Mouse (Mus musculus) spleen, adult 2 months (tissue): ENCODE measurements around the gene Sycp2l. TPM values are rescaled to one million over a fixed set of nuclear protein-coding genes. Genes with fewer than 3 reads are reported as not detected.
A peak's percentile ranks its signal among the peaks of the same experiment; 100 is the strongest.

Experiments
- DNase-seq, 2 experiments: peaks; one replicate each; pipeline versions ENCODE4 v3.0.0 to v3.0.0-alpha.2; 2012 to 2021; ENCODE audit warnings: low spot score in 2 of 2, low read depth in 1 of 2
- H3K27ac ChIP-seq: fragments of 200-500 bp; 2 replicates; pipeline ENCODE4 v1.5.1; 2012; ENCODE audit warnings: low read length, inconsistent platforms; ENCODE audit not compliant: insufficient read depth
- H3K27me3 ChIP-seq: fragments of 200-500 bp; 2 replicates; pipeline ENCODE4 v1.6.1; 2012; ENCODE audit warnings: mild to moderate bottlenecking, moderate library complexity, low read length, inconsistent platforms; ENCODE audit not compliant: control insufficient read depth, insufficient read depth
- H3K36me3 ChIP-seq: fragments of 200-500 bp; 2 replicates; pipeline ENCODE4 v1.6.1; 2012; ENCODE audit warnings: mild to moderate bottlenecking, low read length, inconsistent platforms; ENCODE audit not compliant: control insufficient read depth, insufficient read depth
- H3K4me1 ChIP-seq: fragments of 200-500 bp; 2 replicates; pipeline ENCODE4 v1.6.1; 2011; ENCODE audit warnings: inconsistent platforms; ENCODE audit not compliant: control insufficient read depth, insufficient read depth, insufficient read length
- H3K4me3 ChIP-seq: fragments of 200-500 bp; 2 replicates; pipeline ENCODE4 v1.5.1; 2011; ENCODE audit warnings: mild to moderate bottlenecking, inconsistent platforms; ENCODE audit not compliant: insufficient read depth, insufficient read length; ENCODE audit errors: extremely low read depth
- CTCF ChIP-seq: fragments of 200-500 bp; IDR thresholded peaks from 2 replicates; pipeline ENCODE4 v1.5.1; 2011; ENCODE audit warnings: mild to moderate bottlenecking, inconsistent platforms; ENCODE audit not compliant: insufficient read depth, insufficient read length, insufficient replicate concordance; ENCODE audit errors: extremely low read depth
- POLR2A ChIP-seq: fragments of 200-500 bp; IDR thresholded peaks from 2 replicates; pipeline ENCODE4 v1.6.1; 2011; ENCODE audit warnings: low read depth, low read length, inconsistent platforms
- WGBS: fragments of 180-500 bp; shearing (Covaris S2); methylation state at CpG from one replicate; pipeline ENCODE4 v1.1.7; 2018; 5-methylcytosine and 5-hydroxymethylcytosine counted together
- polyA plus RNA-seq: library from polyadenylated mRNA; depleted of rRNA; stranded (reverse); fragments of >200 nt; gene quantifications from 2 replicates; pipeline ENCODE4 v1.2.3, GENCODE M21; 2012; rRNA removed

The Sycp2l gene
- not detected in 2 replicates for polyA plus RNA-seq

DNA sequence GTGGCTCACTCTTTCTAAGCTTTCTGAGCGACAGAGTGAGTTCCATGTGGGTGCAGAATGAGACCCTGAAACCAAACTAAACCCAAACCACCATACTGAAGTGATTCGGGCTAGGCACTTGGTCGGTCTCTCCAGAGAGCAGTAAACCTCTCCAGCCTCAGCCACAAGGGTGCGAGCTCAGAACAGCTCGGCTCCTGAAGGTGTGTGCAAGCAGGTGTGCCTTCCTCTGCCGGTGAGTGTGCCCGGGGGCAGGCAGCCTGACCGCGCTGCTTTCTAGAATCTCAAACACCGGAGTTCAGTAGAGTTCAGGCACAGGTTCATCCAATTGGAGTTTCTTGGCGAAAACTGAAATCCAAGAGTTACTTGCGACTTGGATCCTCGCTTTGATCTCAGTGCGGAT is at the start of gene Sycp2l:
TSS of gene Sycp2l (plus strand) at position 368 of the 400 bp plus-strand sequence.
- no peak within 1 kb of the TSS for H3K4me3 ChIP-seq
- no peak for TF ChIP-seq POLR2A
- no peak for TF ChIP-seq CTCF
- WGBS = 42% methylated on average over 14 of the region's 14 CpGs

DNA sequence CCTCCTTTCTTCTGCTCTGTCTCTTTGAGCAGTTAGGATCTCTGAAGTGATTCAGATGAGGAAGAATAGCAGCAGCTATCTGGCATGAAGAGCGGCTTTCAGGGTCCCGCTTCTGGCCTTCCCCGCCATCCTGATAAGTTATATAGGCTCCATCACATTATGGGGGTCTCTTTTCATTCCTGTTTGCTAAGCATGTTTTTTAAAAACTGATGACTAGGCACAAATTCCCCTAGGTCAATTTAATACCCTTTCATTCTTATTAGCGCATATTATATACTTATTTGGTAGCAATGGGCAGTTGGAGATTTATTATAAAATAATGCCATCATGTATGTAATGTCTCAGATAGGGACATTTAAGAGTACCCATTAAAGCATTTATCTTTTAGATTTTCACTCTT is 46.5 kb upstream of the Sycp2l start:
- H3K27ac ChIP-seq = no peak overlapping the region
- no peak for DNase-seq
- no peak for TF ChIP-seq CTCF
- no peak for TF ChIP-seq POLR2A
- no peak overlapping the region for H3K4me3 ChIP-seq
- H3K4me1 ChIP-seq = no peaks in the 10 kb centered on the region
- H3K27me3 ChIP-seq = no peaks in the 10 kb centered on the region
- H3K36me3 ChIP-seq = no peaks in the 10 kb centered on the region
- WGBS = 98% methylated on average over 4 of the region's 4 CpGs

More for the DNA sequence above, at the start of gene Sycp2l:
- Histone ChIP-seq H3K36me3 (no peaks in the 10 kb centered on the region), H3K27ac (no peak within 1 kb of the TSS), H3K4me1 (no peaks in the 10 kb centered on the region), H3K27me3 (peaks cover 5% of the 10 kb centered on the region; the same call in 1 of the 2 replicates)
- DNase-seq = no peak

DNA sequence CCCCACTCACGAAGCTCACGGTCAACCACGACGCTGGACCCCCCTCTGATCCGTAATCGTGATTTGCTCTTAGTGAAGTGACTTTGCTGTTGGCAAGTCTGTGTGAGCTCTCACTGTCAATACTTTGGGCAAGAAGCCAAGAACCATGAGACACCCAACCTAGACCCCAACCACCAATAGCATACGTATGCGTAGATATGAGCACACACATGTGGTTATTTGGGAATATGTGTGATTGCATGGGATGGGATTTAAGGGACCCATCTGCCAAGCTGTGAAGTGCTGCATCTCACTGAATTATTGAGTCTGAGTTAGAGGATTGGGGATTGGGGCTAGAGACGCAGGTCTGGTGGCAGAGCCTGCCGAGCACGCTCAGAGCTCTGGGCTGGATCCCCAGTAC is 42.5 kb upstream of the Sycp2l start:
- Histone ChIP-seq H3K27me3 (no peaks in the 10 kb centered on the region), H3K27ac (no peak overlapping the region), H3K4me1 (no peaks in the 10 kb centered on the region), H3K36me3 (no peaks in the 10 kb centered on the region), H3K4me3 (no peak overlapping the region)
- DNase-seq = no peak
- WGBS = 88% methylated on average over 11 of the region's 11 CpGs
- no peak for TF ChIP-seq CTCF
- no peak for TF ChIP-seq POLR2A

DNA sequence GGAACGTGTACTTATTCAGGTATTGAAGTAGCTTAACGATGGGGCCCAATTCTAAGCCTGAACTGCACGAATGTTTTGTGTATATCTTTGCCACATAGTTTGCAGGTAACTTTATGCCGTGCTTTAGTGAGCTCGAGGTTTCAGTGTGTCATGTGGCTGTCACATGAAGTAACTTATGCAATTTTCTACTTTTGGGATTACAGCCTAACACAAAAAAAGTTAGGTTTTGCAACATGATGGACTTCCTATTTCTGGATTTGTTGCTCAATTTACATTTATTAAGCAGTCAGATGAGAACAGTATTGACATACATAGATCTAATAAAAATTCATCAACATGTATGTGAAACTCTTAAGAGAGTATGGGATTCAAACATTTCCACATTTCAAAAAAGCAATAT is 40.3 kb upstream of the Sycp2l start:
- Histone ChIP-seq H3K4me1 (no peaks in the 10 kb centered on the region), H3K36me3 (no peaks in the 10 kb centered on the region), H3K27ac (no peak overlapping the region), H3K27me3 (0 out of 2 replicates have a peak, but pooled peaks cover 2% of the 10 kb centered on the region), H3K4me3 (no peak overlapping the region)
- no peak for DNase-seq
- WGBS = 76% methylated on average over 5 of the region's 5 CpGs
- TF ChIP-seq POLR2A (no peak), CTCF (no peak)

DNA sequence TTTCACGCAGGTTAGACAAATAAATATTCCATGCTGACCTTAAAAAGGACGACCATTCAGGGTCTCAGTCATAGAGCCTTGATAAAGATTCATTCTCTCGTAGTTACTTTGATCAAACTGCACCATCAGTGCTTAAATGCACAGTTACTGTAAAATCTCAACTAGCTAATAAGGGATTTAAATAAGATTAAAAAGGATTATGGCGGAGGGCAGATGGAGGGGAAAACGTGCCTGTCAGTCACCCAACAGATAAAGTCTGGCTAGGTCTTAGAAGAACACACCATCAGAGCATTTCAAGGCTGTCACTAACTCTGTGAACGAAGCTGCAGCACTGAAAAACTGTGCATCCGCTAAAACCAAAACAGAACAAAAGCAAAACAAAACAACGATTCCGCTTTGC is 36.2 kb upstream of the Sycp2l start:
- DNase-seq = no peak
- Histone ChIP-seq H3K4me3 (no peak overlapping the region), H3K4me1 (peaks cover 3% of the 10 kb centered on the region), H3K36me3 (no peaks in the 10 kb centered on the region), H3K27ac (no peak overlapping the region), H3K27me3 (peaks cover 8% of the 10 kb centered on the region)
- TF ChIP-seq POLR2A (no peak), CTCF (no peak)
- 76% methylated on average over 9 of the region's 9 CpGs for WGBS

DNA sequence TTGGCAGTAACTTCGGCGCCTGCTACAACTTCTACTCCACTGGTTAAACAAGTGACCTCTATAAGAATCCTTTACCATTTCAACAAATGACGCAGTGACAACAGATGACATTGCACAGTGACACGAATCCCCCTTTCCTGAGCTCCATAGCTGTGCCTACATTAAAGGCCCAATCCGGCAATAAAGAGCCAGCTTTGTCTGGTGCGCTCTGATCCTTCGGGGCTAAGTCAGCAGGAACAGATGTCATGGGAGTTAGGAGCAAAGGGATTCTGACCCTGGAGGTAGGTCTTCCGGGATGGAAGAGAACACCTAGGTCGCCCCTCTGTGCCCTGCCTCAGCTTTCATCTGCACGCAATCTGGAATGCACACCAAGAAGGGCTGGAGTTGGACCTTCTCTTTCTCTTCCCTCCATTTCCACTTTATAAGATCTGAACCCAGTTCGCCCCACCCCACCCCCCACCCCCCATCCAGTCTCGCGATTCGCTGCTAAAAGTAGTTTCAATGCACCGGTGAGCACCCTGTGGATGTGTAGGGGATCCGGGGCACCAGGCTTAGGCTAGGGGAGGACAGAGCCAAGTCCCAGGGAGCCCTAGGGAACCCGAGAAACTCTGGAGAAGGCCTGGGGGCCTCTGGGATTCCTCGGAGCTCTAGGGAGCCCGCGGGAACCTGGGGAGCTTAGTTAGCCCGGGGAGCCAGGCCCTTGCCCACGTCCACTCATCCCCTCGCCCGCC is 35.3 kb upstream of the Sycp2l start:
- TF ChIP-seq POLR2A (no peak), CTCF (no peak)
- Histone ChIP-seq H3K4me3 (no peak overlapping the region), H3K4me1 (peaks cover 3% of the 10 kb centered on the region), H3K36me3 (no peaks in the 10 kb centered on the region), H3K27ac (no peak overlapping the region), H3K27me3 (peaks cover 8% of the 10 kb centered on the region)
- no peak for DNase-seq
- WGBS = 25% methylated on average over 18 of the region's 24 CpGs

DNA sequence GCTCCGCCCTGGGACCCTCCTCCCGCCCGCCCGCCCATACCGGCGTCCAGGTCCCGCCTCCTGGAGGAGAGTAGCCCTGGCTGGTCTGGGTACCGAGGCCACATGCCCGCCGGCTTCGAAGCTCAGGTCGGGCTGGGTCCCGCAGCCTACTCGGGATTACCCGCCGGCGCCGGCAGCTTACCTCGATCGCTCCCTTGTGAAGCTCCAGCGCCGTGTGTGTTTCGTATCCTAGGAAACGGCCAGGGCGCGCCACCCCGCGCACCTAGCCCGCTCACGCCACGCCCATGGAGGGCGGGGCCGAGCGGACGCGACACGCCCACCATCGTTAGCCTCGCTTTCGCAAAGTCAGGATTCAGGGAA is 34.7 kb upstream of the Sycp2l start, which contains the start of gene Mak:
TSS of gene Mak (minus strand) at position 286 of the 360 bp plus-strand sequence.
- no peak for TF ChIP-seq CTCF
- no peak for TF ChIP-seq POLR2A
- 3% methylated on average over 37 of the region's 40 CpGs for WGBS
- DNase-seq = peak in 1 of 2 experiments; percentile 11
- Histone ChIP-seq H3K27ac (no peak within 1 kb of the TSS), H3K4me1 (peaks cover 3% of the 10 kb centered on the region), H3K27me3 (peaks cover 8% of the 10 kb centered on the region), H3K36me3 (no peaks in the 10 kb centered on the region), H3K4me3 (peak within 1 kb of the TSS; percentile 39; the same call in 1 of the 2 replicates)
